ENCODE assay signal across 9 mouse cellular contexts in the genomic region with DNA sequence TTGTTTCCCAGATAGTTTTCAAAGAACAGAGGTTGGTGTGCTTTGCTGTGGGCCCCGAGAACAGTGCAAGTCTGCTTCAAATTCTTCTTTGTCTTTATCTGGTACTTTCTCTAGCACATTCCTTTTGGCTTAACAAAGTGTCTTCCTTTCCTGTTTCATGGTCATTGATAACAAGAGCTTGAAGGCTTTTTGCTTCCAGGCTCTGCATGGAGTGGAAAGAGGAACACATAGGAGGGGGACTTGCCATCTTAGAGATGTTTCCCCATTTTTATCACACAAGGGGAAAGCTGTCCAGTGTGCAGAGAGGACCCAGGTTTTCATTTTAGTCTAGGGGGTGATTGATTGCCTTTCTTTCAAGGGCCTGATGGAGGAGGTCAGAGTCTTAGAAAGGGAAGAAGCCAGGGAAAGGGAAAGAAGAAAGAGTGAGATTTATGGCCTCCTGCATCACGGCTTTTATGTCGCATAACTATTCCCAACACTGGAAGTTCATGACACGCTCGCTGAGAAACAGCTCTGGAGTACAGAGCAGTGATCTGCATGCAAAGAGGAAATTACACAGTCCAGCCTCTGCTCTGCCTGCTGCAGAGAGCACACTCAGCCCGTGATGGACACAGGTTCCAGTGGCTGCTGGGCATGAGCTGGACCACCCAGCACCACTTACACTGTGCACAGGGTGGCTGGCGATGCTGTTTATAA.
A peak's percentile ranks its signal among the peaks of the same experiment; 100 is the strongest.
DNase-seq lines count a peak whose midpoint lies in the region; ATAC-seq and TF ChIP-seq lines count a peak whose summit lies in the region.
"Had no signal": no experiment of that assay in that cellular context is flagged by ENCODE, and none has a peak within 500 bp of the region (broad histone marks: within the 10 kb centered on the region; RNA-seq: fewer than 3 reads in every experiment).

No protein-coding gene starts in this region.

- ATAC-seq in stomach, embryonic 14.5 days (ENCODE audit: insufficient number of reproducible peaks, insufficient read depth, low FRiP score, low read depth): peak; percentile 46; the same call in 1 of the 2 replicates
- ATAC-seq in stomach, postnatal 0 days (ENCODE audit: low FRiP score, low TSS enrichment): no peak
- ATAC-seq in liver, embryonic 11.5 days (replicated peaks; ENCODE audit: low FRiP score): no peak

- 20% methylated on average over 7 of the region's 7 CpGs for WGBS in stomach, embryonic 14.5 days
- WGBS in stomach, postnatal 0 days: 36% methylated on average over 7 of the region's 7 CpGs
- 44% methylated on average over 7 of the region's 7 CpGs for WGBS in liver, embryonic 11.5 days

- no peak overlapping the region for H3K4me3 ChIP-seq in stomach, embryonic 14.5 days (ENCODE audit: low read depth, low read length)
- no peak overlapping the region for H3K4me3 ChIP-seq in stomach, postnatal 0 days (ENCODE audit: low read depth, low read length)
- no peak overlapping the region for H3K4me3 ChIP-seq in liver, embryonic 11.5 days (ENCODE audit: low read depth, low read length)

- H3K27ac ChIP-seq in stomach, embryonic 14.5 days (ENCODE audit: low read length): peak overlapping the region; percentile 59; the same call in 1 of the 2 replicates
- no peak overlapping the region; the same call in 1 of the 2 replicates for H3K27ac ChIP-seq in stomach, postnatal 0 days (replicated peaks)
- H3K27ac ChIP-seq in liver, embryonic 11.5 days (ENCODE audit: low read depth, low read length): peak overlapping the region; percentile 9; the same call in 1 of the 2 replicates
- H3K27ac ChIP-seq: liver, embryonic 14.5 days had no signal

- no peak overlapping the region for H3K4me2 ChIP-seq in stomach, embryonic 14.5 days (replicated peaks; ENCODE audit: low read depth, low read length)
- no peak overlapping the region for H3K4me2 ChIP-seq in stomach, postnatal 0 days (replicated peaks; ENCODE audit: low read depth)
- H3K4me2 ChIP-seq in liver, embryonic 11.5 days: no peak overlapping the region

- TF ChIP-seq EP300 in stomach, postnatal 0 days (optimal IDR thresholded peaks at IDR 0.05): no peak

- H3K9ac ChIP-seq in stomach, embryonic 14.5 days (replicated peaks; ENCODE audit: low read depth, low read length): no peak overlapping the region
- no peak overlapping the region for H3K9ac ChIP-seq in stomach, postnatal 0 days (ENCODE audit: low read length)
- H3K9ac ChIP-seq in liver, embryonic 11.5 days (ENCODE audit: low read depth, low read length): no peak overlapping the region
- H3K9ac ChIP-seq: liver, embryonic 14.5 days had no signal

- DNase-seq in adrenal gland, adult 2 months: peak; percentile 29
- no peak for DNase-seq in adrenal gland, adult 8-10 months
- no peak for DNase-seq in stomach, postnatal 0 days (ENCODE audit: low spot score)
- DNase-seq in liver, embryonic 11.5 days (ENCODE audit: low spot score): no peak
- no peak for DNase-seq in thymus, postnatal 0 days (ENCODE audit: low spot score)
- DNase-seq in adrenal gland, postnatal 4 days (ENCODE audit: low spot score in 2 of 2): no peak
- DNase-seq in gastrocnemius, postnatal 14 days: no peak

- H3K27me3 ChIP-seq in stomach, embryonic 14.5 days (ENCODE audit: control insufficient read depth, insufficient read depth, low read length): no peaks in the 10 kb centered on the region
- H3K27me3 ChIP-seq in stomach, postnatal 0 days (ENCODE audit: control insufficient read depth, insufficient read depth, low read length): no peaks in the 10 kb centered on the region
- no peaks in the 10 kb centered on the region for H3K27me3 ChIP-seq in liver, embryonic 11.5 days (replicated peaks; ENCODE audit: control insufficient read depth, insufficient read depth, low read length)

- TF ChIP-seq CTCF in stomach, postnatal 0 days (IDR thresholded peaks at IDR 0.05; ENCODE audit: low read depth): no peak

- 0 out of 2 replicates have a peak, but pooled peaks cover 4% of the 10 kb centered on the region for H3K36me3 ChIP-seq in stomach, embryonic 14.5 days (ENCODE audit: control insufficient read depth, insufficient read depth, low read length)
- no peaks in the 10 kb centered on the region for H3K36me3 ChIP-seq in stomach, postnatal 0 days (ENCODE audit: control insufficient read depth, insufficient read depth, low read length)
- no peaks in the 10 kb centered on the region for H3K36me3 ChIP-seq in liver, embryonic 11.5 days (ENCODE audit: control insufficient read depth, insufficient read depth, low read length)

- H3K9me3 ChIP-seq in stomach, embryonic 14.5 days (ENCODE audit: control insufficient read depth, low read depth, low read length): no peaks in the 10 kb centered on the region
- no peaks in the 10 kb centered on the region for H3K9me3 ChIP-seq in stomach, postnatal 0 days (ENCODE audit: control insufficient read depth, low read length)
- no peaks in the 10 kb centered on the region for H3K9me3 ChIP-seq in liver, embryonic 11.5 days (ENCODE audit: control insufficient read depth, low read length)

- intact Hi-C loops in gastrocnemius, postnatal 14 days (cut with DNase I; ENCODE audit: low total_unique reads): loop anchor here (10.0 kb wide), 1 partner anchor 45 kb away; no protein-coding TSS in a partner anchor

- H3K4me1 ChIP-seq in stomach, embryonic 14.5 days (ENCODE audit: control insufficient read depth, insufficient read depth, low read length): peaks cover 47% of the 10 kb centered on the region
- peaks cover 10% of the 10 kb centered on the region for H3K4me1 ChIP-seq in stomach, postnatal 0 days (replicated peaks; ENCODE audit: control insufficient read depth, insufficient read depth)
- H3K4me1 ChIP-seq in liver, embryonic 11.5 days (replicated peaks; ENCODE audit: control insufficient read depth, insufficient read depth, low read length): peaks cover 12% of the 10 kb centered on the region; the same call in 1 of the 2 replicates
